Mouse (Mus musculus): ENCODE measurements at regions not wholly inside any gene's neighbourhood (a gene's known extent, or its start where the extent isn't known, plus 50 kb on each side); places are given as distances from the start of the nearest gene placed in this dataset.
A peak's percentile ranks its signal among the peaks of the same experiment; 100 is the strongest.

GRCm38 (mm10) chr2:10757886-10758285, 387.6 kb downstream of the Sfmbt2 start:
- Histone ChIP-seq H3K27ac (ENCODE audit: low read depth, low read length) (no peak overlapping the region), H3K4me2 (ENCODE audit: low read depth) (no peak overlapping the region), H3K4me1 (ENCODE audit: insufficient read depth) (no peaks in the 10 kb centered on the region; the same call in 1 of the 2 replicates), H3K27me3 (ENCODE audit: insufficient read depth, low read length) (no peaks in the 10 kb centered on the region), H3K36me3 (ENCODE audit: insufficient read depth) (no peaks in the 10 kb centered on the region), H3K4me3 (ENCODE audit: low read depth, low read length) (no peak overlapping the region), H3K9ac (no peak overlapping the region), H3K9me3 (ENCODE audit: low read length) (no peaks in the 10 kb centered on the region)
- 43% methylated on average over 1 of the region's 1 CpGs for WGBS
- no peak for TF ChIP-seq CTCF (IDR thresholded peaks at IDR 0.05; ENCODE audit: low read depth)
- peak; percentile 59; the same call in 1 of the 2 replicates for ATAC-seq
- no peak for DNase-seq

- no peaks in the 10 kb centered on the region; the same call in 1 of the 2 replicates for H3K4me1 ChIP-seq (ENCODE audit: insufficient read depth)
- no peaks in the 10 kb centered on the region for H3K27me3 ChIP-seq (ENCODE audit: insufficient read depth, low read length)
- no peak overlapping the region for H3K27ac ChIP-seq (ENCODE audit: low read depth, low read length)
- H3K4me3 ChIP-seq (ENCODE audit: low read depth, low read length), result no peak overlapping the region
- no peaks in the 10 kb centered on the region for H3K36me3 ChIP-seq (ENCODE audit: insufficient read depth)
- no peak for DNase-seq
- TF ChIP-seq CTCF (IDR thresholded peaks at IDR 0.05; ENCODE audit: low read depth), result no peak
- no peak overlapping the region for H3K9ac ChIP-seq
- no peaks in the 10 kb centered on the region for H3K9me3 ChIP-seq (ENCODE audit: low read length)
- no peak overlapping the region for H3K4me2 ChIP-seq (ENCODE audit: low read depth)
- WGBS, result 74% methylated on average over 4 of the region's 4 CpGs
- ATAC-seq, result no peak
These were observed 391.9 kb downstream of the Sfmbt2 start for GRCm38 (mm10) chr2:10762236-10762635.

- Histone ChIP-seq H3K27me3 (ENCODE audit: insufficient read depth, low read length) (peaks cover 16% of the 10 kb centered on the region; the same call in 1 of the 2 replicates), H3K4me3 (ENCODE audit: low read depth, low read length) (no peak overlapping the region)
These were observed 388.8 kb upstream of the Prkcq start for GRCm38 (mm10) chr2:10783071-10783470.

GRCm38 (mm10) chr2:10783594-10783993, 388.3 kb upstream of the Prkcq start:
- no peak for TF ChIP-seq CTCF (IDR thresholded peaks at IDR 0.05; ENCODE audit: low read depth)
- Histone ChIP-seq H3K27me3 (ENCODE audit: insufficient read depth, low read length) (peaks cover 16% of the 10 kb centered on the region; the same call in 1 of the 2 replicates), H3K36me3 (ENCODE audit: insufficient read depth) (no peaks in the 10 kb centered on the region), H3K4me1 (ENCODE audit: insufficient read depth) (no peaks in the 10 kb centered on the region), H3K9me3 (ENCODE audit: low read length) (no peaks in the 10 kb centered on the region), H3K4me3 (ENCODE audit: low read depth, low read length) (no peak overlapping the region), H3K9ac (no peak overlapping the region), H3K27ac (ENCODE audit: low read depth, low read length) (no peak overlapping the region), H3K4me2 (ENCODE audit: low read depth) (no peak overlapping the region)
- DNase-seq (no peak), ATAC-seq (no peak)
- whole genome bisulfite sequencing, result 63% methylated on average over 6 of the region's 6 CpGs

More at GRCm38 (mm10) chr2:10783071-10783470, 388.8 kb upstream of the Prkcq start:
- no peaks in the 10 kb centered on the region for H3K4me1 ChIP-seq (ENCODE audit: insufficient read depth)
- no peak for TF ChIP-seq CTCF (IDR thresholded peaks at IDR 0.05; ENCODE audit: low read depth)
- ATAC-seq (peak; percentile 51; the same call in 1 of the 2 replicates), DNase-seq (no peak)
- WGBS, result 58% methylated on average over 7 of the region's 7 CpGs
- no peaks in the 10 kb centered on the region for H3K9me3 ChIP-seq (ENCODE audit: low read length)
- H3K36me3 ChIP-seq (ENCODE audit: insufficient read depth), result no peaks in the 10 kb centered on the region
- H3K9ac ChIP-seq, result no peak overlapping the region
- no peak overlapping the region for H3K4me2 ChIP-seq (ENCODE audit: low read depth)
- H3K27ac ChIP-seq (ENCODE audit: low read depth, low read length), result no peak overlapping the region

- peaks cover 16% of the 10 kb centered on the region; the same call in 1 of the 2 replicates for H3K27me3 ChIP-seq (ENCODE audit: insufficient read depth, low read length)
- H3K36me3 ChIP-seq (ENCODE audit: insufficient read depth), result no peaks in the 10 kb centered on the region
- H3K4me3 ChIP-seq (ENCODE audit: low read depth, low read length), result no peak overlapping the region
- DNase-seq (no peak), ATAC-seq (no peak)
- no peaks in the 10 kb centered on the region for H3K4me1 ChIP-seq (ENCODE audit: insufficient read depth)
- H3K27ac ChIP-seq (ENCODE audit: low read depth, low read length), result no peak overlapping the region
- no peak overlapping the region for H3K4me2 ChIP-seq (ENCODE audit: low read depth)
- no peaks in the 10 kb centered on the region for H3K9me3 ChIP-seq (ENCODE audit: low read length)
- no peak overlapping the region for H3K9ac ChIP-seq
- WGBS, result 37% methylated on average over 2 of the region's 2 CpGs
- TF ChIP-seq CTCF (IDR thresholded peaks at IDR 0.05; ENCODE audit: low read depth), result no peak
These were observed 387.6 kb upstream of the Prkcq start for GRCm38 (mm10) chr2:10784266-10784665.

- WGBS, result 15% methylated on average over 2 of the region's 2 CpGs
- Histone ChIP-seq H3K4me2 (ENCODE audit: low read depth) (no peak overlapping the region), H3K9ac (no peak overlapping the region), H3K27me3 (ENCODE audit: insufficient read depth, low read length) (peaks cover 16% of the 10 kb centered on the region; the same call in 1 of the 2 replicates), H3K36me3 (ENCODE audit: insufficient read depth) (no peaks in the 10 kb centered on the region), H3K4me1 (ENCODE audit: insufficient read depth) (no peaks in the 10 kb centered on the region), H3K27ac (ENCODE audit: low read depth, low read length) (no peak overlapping the region), H3K9me3 (ENCODE audit: low read length) (no peaks in the 10 kb centered on the region), H3K4me3 (ENCODE audit: low read depth, low read length) (no peak overlapping the region)
- ATAC-seq (no peak), DNase-seq (peak; percentile 82)
- peak; percentile 82 for TF ChIP-seq CTCF (IDR thresholded peaks at IDR 0.05; ENCODE audit: low read depth)
These were observed 386.8 kb upstream of the Prkcq start for GRCm38 (mm10) chr2:10785156-10785555.

GRCm38 (mm10) chr2:10788509-10788908, 383.4 kb upstream of the Prkcq start:
- 9% methylated on average over 1 of the region's 1 CpGs for WGBS
- TF ChIP-seq CTCF (IDR thresholded peaks at IDR 0.05; ENCODE audit: low read depth), result no peak
- Histone ChIP-seq H3K4me1 (ENCODE audit: insufficient read depth) (no peaks in the 10 kb centered on the region), H3K27ac (ENCODE audit: low read depth, low read length) (no peak overlapping the region), H3K9ac (no peak overlapping the region), H3K36me3 (ENCODE audit: insufficient read depth) (no peaks in the 10 kb centered on the region), H3K4me3 (ENCODE audit: low read depth, low read length) (no peak overlapping the region), H3K27me3 (ENCODE audit: insufficient read depth, low read length) (peaks cover 13% of the 10 kb centered on the region), H3K4me2 (ENCODE audit: low read depth) (no peak overlapping the region), H3K9me3 (ENCODE audit: low read length) (no peaks in the 10 kb centered on the region)
- DNase-seq (peak; percentile 89), ATAC-seq (peak; percentile 97)

Measured in forebrain, postnatal 0 days (tissue).